Mouse (Mus musculus) MEL-GATA-1-ER (cell line): ENCODE data around the gene Zfp28.

Source experiments
- DNase-seq: peaks from one replicate; pipeline ENCODE4 v3.0.0-alpha.2; 2012; ENCODE audit warnings: low read depth; ENCODE audit errors: extremely low read depth

Zfp28 gene

DNA sequence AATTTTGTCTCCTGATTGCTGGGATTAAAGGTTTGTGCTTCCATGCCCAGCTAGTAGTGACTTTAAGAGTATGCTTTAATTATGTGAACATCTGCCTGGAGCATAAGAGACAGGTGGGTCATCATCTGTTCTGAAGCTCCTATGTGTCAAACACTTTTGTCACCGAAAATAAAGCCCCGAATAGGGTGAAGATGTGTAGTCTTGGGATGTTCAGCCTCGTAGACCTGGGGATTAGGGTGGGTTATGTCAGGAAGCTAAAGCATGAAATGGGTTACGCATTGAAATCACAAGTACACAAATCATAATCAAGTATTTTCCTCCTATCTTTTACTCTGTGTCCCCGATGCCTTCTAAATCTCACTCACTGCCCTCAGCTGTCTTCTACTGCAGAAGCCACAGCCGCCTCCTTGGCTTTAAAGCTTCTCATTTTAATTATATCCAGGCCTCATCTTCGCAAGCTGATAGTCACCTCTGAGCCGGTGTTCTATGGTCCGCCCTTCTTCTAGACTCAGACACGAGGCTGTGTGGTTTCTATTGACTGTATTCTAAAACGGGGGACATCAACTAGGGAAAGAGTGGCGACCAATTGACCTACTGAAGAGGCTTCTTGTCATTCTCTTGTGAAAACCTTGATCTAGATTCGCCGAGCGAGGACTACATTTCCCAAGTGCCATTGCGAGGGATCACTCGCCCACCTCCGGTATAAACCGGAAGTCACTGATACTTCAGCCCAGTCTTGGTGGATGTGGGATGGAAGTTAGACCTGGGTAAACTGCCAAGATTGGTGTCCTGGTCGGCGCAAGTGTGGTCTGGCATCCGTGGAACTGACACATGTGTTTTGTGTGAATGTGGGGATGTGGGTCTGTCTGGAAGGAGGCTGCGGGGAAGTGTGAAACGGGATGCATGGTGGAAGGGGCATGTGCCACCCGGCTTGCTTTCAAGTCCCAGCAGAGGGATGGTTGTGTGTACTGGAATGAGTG is 15.2 kb downstream of the Zfp28 start, which contains the start of gene Smim17:
Gene Smim17 (plus strand): TSS at position 720 of the 980 bp plus-strand sequence.
- DNase-seq = no peak

DNA sequence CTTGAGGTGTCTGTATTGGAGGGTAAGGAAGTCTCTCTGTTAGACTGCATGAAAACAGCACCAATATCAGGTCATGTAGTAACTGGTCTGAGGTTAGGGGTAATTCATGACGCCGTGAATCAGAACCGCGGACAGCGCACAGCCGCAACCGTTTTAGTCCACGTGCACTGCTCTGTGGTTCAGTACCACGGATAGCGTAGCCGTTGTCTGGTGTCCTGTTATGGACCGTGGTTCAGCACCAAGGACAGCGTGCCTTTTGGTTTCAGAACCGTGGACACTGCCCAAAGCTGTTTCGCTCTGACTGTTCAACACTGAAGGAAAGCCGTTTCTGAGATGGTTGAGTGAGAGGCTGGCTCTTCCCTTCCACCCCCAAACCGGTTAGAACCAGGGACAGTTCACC is 26.9 kb downstream of the Zfp28 start, which contains the start of gene Gm20715:
Gene Gm20715 (plus strand): TSS at position 235 of the 400 bp plus-strand sequence.
- peak; percentile 65 for DNase-seq

DNA sequence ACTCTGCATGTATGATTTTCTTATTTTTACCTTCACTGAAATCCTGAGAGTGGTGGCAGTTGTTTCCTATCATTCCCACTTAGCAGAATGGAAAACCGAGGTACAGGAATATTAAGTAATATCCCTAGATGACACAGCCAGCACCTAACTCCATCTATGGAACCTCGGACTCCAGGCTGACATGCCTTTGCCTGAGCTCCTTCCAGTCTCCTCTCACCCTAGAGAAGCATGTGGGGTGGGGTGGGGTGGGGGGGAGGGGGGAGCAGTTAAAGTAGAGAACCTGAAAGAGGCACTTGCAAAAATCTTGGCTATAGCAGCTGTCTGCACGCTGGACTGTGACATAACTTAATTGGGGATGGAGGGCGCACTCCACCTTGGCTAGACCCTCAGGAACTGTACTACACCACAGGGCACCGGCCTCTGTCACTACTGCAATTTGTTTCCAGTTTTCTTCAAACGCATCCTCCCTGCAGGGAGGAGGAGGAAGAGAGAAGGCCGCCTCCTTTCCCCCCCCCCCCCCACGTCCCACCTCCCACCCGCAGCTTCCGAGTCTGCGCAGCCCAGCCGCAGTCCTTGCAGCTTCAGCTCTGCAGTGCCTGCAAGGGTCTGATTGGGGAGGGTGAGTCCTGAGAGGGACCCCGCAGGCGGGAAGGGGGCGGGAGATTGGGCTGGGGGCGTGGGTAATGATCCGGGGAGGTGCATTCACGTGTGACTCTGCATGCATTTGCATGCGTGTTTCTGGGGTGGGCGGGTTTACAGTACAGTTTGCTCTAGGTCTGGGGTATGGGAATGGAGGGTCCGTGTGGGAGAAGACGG is 31.7 kb downstream of the Zfp28 start:
- DNase-seq = no peak

DNA sequence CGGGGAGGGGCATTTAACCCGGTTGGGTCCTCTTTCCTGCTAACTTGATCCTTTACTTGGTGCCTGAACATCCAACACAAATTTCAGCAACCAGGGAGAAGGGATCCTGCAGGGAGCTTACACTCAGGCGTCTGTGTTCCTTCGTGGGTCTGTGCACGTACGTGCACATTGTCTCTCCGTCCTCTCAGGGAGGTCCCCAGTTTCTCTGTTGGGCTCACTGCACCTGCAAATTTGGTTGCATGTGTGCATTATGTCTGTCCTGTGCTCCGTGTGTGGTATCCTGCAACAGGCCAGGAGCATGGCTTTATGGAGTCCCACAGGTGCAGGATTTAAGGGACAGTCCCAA is 32.3 kb downstream of the Zfp28 start:
- no peak for DNase-seq

DNA sequence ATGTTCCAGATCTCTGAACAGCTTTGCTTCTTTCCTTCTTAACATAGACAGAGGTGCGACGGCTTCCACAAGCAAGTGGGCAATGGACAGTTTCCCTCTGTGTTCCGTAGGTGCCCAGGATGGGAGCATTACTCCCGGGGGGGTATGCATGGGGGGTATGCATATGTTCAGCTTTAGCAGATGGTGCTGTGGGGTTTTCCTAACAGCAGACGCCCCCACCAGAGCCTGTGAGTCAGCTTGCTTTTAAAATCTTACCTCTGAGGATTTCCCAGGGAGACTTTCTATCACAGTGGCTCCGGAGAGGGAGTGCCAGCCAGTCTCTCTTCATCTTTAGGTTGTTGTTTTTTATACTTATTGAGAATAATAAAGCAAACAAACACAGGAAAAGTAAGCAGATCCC is 36.8 kb downstream of the Zfp28 start:
- DNase-seq = no peak

DNA sequence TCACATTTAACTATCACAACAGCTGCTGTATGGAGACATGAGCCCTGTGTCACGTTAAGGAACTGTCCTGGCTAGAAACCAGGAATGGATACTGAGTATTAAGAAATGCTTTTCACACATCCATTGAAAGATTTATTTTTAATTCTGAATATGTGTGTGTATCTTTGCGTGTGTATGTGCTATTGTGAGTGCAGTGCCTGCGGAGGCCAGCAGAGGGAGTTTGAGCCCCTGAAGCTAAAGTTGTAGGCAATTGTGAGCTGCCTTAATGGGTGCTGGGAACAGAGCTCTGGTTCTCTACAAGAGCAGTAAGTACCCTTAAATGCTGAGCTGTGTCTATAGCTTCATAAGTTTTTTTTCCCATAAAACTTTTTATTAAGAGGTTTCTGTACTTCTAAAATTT is 46.3 kb downstream of the Zfp28 start:
- no peak for DNase-seq

DNA sequence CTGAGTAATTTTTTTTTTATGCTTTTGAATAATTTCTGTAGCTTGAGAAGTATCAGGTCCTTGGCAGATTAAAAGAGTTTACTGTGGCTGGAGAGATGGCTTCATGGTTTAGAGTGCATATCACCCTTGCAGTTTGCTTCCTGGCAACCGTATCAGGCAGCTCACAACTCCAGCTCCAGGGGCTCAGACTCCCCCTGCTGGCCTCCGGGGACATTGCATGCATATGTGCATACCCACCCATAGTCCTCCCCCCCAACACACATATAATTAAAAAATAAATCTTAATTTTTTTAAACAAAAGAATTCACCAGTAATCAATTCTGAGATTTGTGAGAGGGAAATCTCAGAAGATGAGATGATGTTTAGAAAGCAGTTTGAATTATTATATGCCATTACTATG is 47.2 kb downstream of the Zfp28 start:
- peak; percentile 6 for DNase-seq

DNA sequence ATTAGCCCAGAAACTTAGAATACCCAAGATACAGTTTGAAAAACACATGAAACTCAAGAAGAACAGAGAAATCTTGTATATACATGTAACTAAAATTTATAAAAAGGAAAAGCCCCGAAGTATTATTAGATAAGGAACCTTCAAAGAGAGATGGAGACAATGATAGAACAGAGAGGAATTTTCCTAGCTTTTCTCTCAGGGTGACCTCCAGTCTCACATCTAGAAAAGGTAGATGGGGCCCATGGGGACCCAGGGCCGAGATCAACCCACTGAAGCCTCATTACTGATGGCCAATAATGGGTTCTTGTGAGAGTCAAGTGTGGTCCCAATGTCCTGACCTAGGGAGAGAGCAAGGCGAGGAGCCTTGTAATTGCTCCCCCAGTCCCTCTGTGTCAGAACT is 55.3 kb downstream of the Zfp28 start, which contains the start of gene Olfr1344:
Gene Olfr1344 (plus strand): TSS at position 301 of the 400 bp plus-strand sequence.
- no peak for DNase-seq

DNA sequence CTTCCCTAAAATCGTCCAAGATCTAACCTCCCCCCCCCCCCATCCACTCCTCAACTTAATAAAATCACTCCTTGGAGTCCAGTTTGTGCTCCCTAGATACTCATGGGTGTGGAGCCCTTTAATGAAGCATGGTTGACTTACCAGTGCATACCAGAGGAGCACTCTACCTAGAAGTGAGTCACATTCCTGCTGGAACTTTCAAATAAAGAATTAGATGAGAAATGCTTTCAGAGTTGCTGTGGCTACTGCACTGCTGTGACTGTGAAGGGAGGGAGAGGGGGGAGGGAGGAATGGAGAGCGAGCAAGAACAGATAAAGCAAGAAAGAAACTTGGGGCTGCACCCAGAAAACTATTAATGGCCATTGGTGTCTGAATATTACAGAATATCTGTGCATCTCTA is 58.1 kb downstream of the Zfp28 start:
- no peak for DNase-seq
